Mouse (Mus musculus): ENCODE results near the gene Gm10800.
"Not testable (repeated sequence)": the region's sequence is repeated elsewhere in the genome, so short reads cannot be mapped to it uniquely, and the experiment has no call there.

DNA sequence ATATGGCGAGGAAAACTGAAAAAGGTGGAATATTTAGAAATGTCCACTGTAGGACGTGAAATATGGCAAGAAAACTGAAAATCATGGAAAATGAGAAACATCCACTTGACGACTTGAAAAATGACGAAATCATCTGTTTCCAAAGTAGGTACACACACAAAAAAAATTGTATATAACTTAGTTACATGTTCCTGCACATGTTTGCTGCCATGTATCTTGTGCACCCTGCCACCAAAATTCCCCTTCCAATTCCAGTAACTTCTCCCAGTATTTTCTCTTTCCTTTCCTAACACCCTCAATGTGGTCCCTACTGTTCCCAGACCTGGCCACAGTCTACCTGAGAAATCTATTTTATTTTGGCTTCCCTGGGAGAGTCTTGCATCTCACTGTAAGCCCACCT, at the start of gene Gm10800:
- not testable (repeated sequence) for TF ChIP-seq POLR2A (IDR thresholded peaks at IDR 0.05; ENCODE audit: low read depth, low read length); CTCF (IDR thresholded peaks at IDR 0.05; ENCODE audit: extremely low read depth, insufficient read length, insufficient replicate concordance, low read depth, low read length)

Measured in small intestine, adult 2 months (tissue).